Mouse (Mus musculus) bone marrow, adult 2 months (tissue): ENCODE data around the gene Nexn.

Experiments used
- CTCF ChIP-seq: fragments of 200-500 bp; IDR thresholded peaks from 2 replicates; pipeline ENCODE4 v1.5.1; 2011; ENCODE audit warnings: low read length, control low read depth; ENCODE audit not compliant: control insufficient read depth, insufficient read depth
- POLR2A ChIP-seq: fragments of 200-500 bp; IDR thresholded peaks from 2 replicates; pipeline ENCODE4 v1.6.1; 2011; ENCODE audit warnings: low read depth, mild to moderate bottlenecking, control low read depth, low read length, borderline replicate concordance; ENCODE audit not compliant: control insufficient read depth

- TF ChIP-seq CTCF (no peak), POLR2A (no peak)
Observed at GRCm38 (mm10) chr3:152265351-152266035, 657 bp downstream of the Nexn start.
